8 mouse cellular contexts compared by ENCODE assay signal in genomic region chr4:138018011-138018410, GRCm38 (mm10). TPM values are rescaled to one million over a fixed set of nuclear protein-coding genes. Genes with fewer than 3 reads are reported as not detected.
DNase-seq lines count a peak whose midpoint lies in the region; ATAC-seq and TF ChIP-seq lines count a peak whose summit lies in the region.

No protein-coding gene starts in this region.

- H3K27ac ChIP-seq in gastrocnemius, adult 2 months = peak overlapping the region; percentile 88
- H3K27ac ChIP-seq in stomach, embryonic 16.5 days (ENCODE audit: low read length) = no peak overlapping the region
- H3K27ac ChIP-seq in layer of hippocampus, adult 2 months = no peak overlapping the region

- H3K36me3 ChIP-seq in stomach, embryonic 16.5 days (ENCODE audit: control insufficient read depth, insufficient read depth, low read length) = no peaks in the 10 kb centered on the region; the same call in 1 of the 2 replicates

- H3K4me2 ChIP-seq in stomach, embryonic 16.5 days (ENCODE audit: low read depth, low read length) = no peak overlapping the region

- no peaks in the 10 kb centered on the region for H3K9me3 ChIP-seq in stomach, embryonic 16.5 days (replicated peaks; ENCODE audit: control insufficient read depth, low read length)

- WGBS in stomach, embryonic 16.5 days = 66% methylated on average over 6 of the region's 6 CpGs

- no peak overlapping the region for H3K4me3 ChIP-seq in gastrocnemius, adult 2 months
- no peak overlapping the region for H3K4me3 ChIP-seq in stomach, embryonic 16.5 days (replicated peaks; ENCODE audit: low read length)
- H3K4me3 ChIP-seq in layer of hippocampus, adult 2 months = no peak overlapping the region

- no peak for TF ChIP-seq CTCF in gastrocnemius, adult 2 months (IDR thresholded peaks at IDR 0.05)
- no peak for TF ChIP-seq CTCF in layer of hippocampus, adult 2 months (conservative IDR thresholded peaks at IDR 0.05)

- no peak for DNase-seq in gastrocnemius, adult 2 months
- no peak for DNase-seq in gastrocnemius, adult 8-10 months (ENCODE audit: low spot score in 2 of 2)
- DNase-seq in testis, postnatal 14 days (ENCODE audit: low spot score) = peak; percentile 41
- no peak for DNase-seq in testis, postnatal 10 days (ENCODE audit: low spot score)
- DNase-seq in kidney, adult 9 months = peak; percentile 85
- DNase-seq in layer of hippocampus, adult 2 months (ENCODE audit: low spot score in 2 of 2) = no peak

- ATAC-seq in stomach, embryonic 16.5 days (ENCODE audit: insufficient read depth, low FRiP score) = peak; percentile 58; the same call in 1 of the 2 replicates
- ATAC-seq in megakaryocyte-erythroid progenitor cell, adult 5-6 weeks (replicated peaks; ENCODE audit: low FRiP score, low TSS enrichment, poor library complexity, severe bottlenecking) = no peak

- no peaks in the 10 kb centered on the region for H3K4me1 ChIP-seq in stomach, embryonic 16.5 days (ENCODE audit: control insufficient read depth, insufficient read depth, low read length)

- H3K9ac ChIP-seq in stomach, embryonic 16.5 days (ENCODE audit: low read length) = no peak overlapping the region

- intact Hi-C loops in gastrocnemius, adult 2 months (cut with DNase I) = no loop called here

- H3K27me3 ChIP-seq in stomach, embryonic 16.5 days (ENCODE audit: control insufficient read depth, insufficient read depth, low read length) = no peaks in the 10 kb centered on the region

RNA-seq across cellular contexts. Expression of gene Eif4g3, which starts 25.2 kb away (rescaled TPM):
- 100 to 1,000 TPM; 108 to 145 TPM for total RNA-seq in gastrocnemius, adult 2 months (2021)
- total RNA-seq in gastrocnemius, adult 8-10 months (2022) = 100 to 1,000 TPM; 115 to 144 (median 123) TPM
- polyA plus RNA-seq in stomach, embryonic 16.5 days (2015; fragmentation: Nextera tagmentation; extraction: Ambion mirVana) = 22.6 and 24.8 TPM in 2 replicates
- 58.7 and 61.5 TPM in 2 replicates for total RNA-seq in megakaryocyte-erythroid progenitor cell, adult 5-6 weeks (2014; fragmentation: Nextera tagmentation)
- total RNA-seq in megakaryocyte-erythroid progenitor cell, adult 5-6 weeks (2017) = 24.2 and 25.3 TPM in 2 replicates
- 100 to 1,000 TPM; 158 TPM for total RNA-seq in layer of hippocampus, adult 2 months (2021)

Comparison
In these comparisons a context has a peak if more than half of its experiments do, and no peak if none do; other contexts are left out.
1. DNase-seq: peak in testis, postnatal 14 days (single experiment) and kidney, adult 9 months (single experiment); none in gastrocnemius, adult 2 months (single experiment), gastrocnemius, adult 8-10 months (0 of 2), testis, postnatal 10 days (single experiment) and layer of hippocampus, adult 2 months (0 of 2).